Mouse (Mus musculus) megakaryocyte, embryonic 14.5 days (primary cell): ENCODE data around the gene Wwc1.

Source experiments
- FLI1 ChIP-seq: IDR thresholded peaks from 2 replicates; pipeline ENCODE4 v1.6.1; 2012; ENCODE audit warnings: low read length, inconsistent platforms, mixed read lengths
- GATA1 ChIP-seq: IDR thresholded peaks from 3 replicates; pipeline ENCODE4 v1.6.1; 2012; ENCODE audit warnings: mixed read lengths, low read length, inconsistent platforms, borderline replicate concordance

DNA sequence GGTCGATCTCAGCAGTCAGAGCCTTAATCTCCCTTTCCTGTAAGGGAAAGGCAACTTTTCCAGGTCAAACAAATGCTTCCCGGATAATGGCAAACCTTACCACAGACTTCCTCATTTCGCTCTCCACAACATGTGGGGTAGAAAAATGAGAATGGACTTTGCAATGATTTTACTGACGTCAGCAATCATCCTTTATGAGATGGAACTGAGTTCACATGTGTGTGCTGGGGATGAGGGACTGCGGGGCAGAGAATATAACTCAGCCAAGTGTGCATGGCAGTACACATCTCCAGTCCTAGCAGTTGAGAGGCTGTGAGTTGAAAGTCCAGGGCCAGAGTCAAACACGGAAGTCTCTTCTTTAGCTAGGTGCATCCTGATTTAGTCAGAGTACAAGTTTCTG lies 147.1 kb downstream of the Wwc1 start:
- TF ChIP-seq FLI1: no peak
- TF ChIP-seq GATA1: no peak
